Mouse (Mus musculus) lung, postnatal 0 days (tissue): ENCODE results near the gene Zbtb38. TPM values are rescaled to one million over a fixed set of nuclear protein-coding genes. Genes with fewer than 3 reads are reported as not detected.

Source experiments
- ATAC-seq: fragments of 200-750 bp; cut with Nextera tagmentation; 2 replicates; pipeline ENCODE4 v1.8.0; 2017; ENCODE audit warnings: moderate library complexity
- DNase-seq: peaks from one replicate; pipeline ENCODE4 v3.0.0-alpha.2; 2016; ENCODE audit warnings: low spot score
- H3K27ac ChIP-seq: fragments of 300-500 bp; sonication (generic); 2 replicates; pipeline ENCODE4 v1.5.1; 2014; ENCODE audit warnings: antibody characterized with exemption, mild to moderate bottlenecking, low read length, mixed read lengths
- H3K27me3 ChIP-seq: fragments of 300-500 bp; sonication (generic); replicated peaks from 2 replicates; pipeline ENCODE4 v1.6.1; 2014; ENCODE audit warnings: low read length, mixed read lengths; ENCODE audit not compliant: insufficient read depth
- H3K36me3 ChIP-seq: fragments of 300-500 bp; sonication (generic); 2 replicates; pipeline ENCODE4 v1.6.1; 2014; ENCODE audit warnings: low read length, mixed read lengths; ENCODE audit not compliant: insufficient read depth
- H3K4me1 ChIP-seq: fragments of 300-500 bp; sonication (generic); 2 replicates; pipeline ENCODE4 v1.6.1; 2014; ENCODE audit warnings: antibody characterized with exemption, low read depth, low read length, mixed read lengths; ENCODE audit not compliant: insufficient read depth
- H3K4me2 ChIP-seq: fragments of 300-500 bp; sonication (generic); replicated peaks from 2 replicates; pipeline ENCODE4 v1.6.1; 2014; ENCODE audit warnings: low read depth, mild to moderate bottlenecking, low read length, moderate library complexity, mixed read lengths
- H3K4me3 ChIP-seq: fragments of 300-500 bp; sonication (generic); 2 replicates; pipeline ENCODE4 v1.5.1; 2014; ENCODE audit warnings: low read depth, low read length
- H3K9ac ChIP-seq: fragments of 300-500 bp; sonication (generic); replicated peaks from 2 replicates; pipeline ENCODE4 v1.6.1; 2014; ENCODE audit warnings: low read depth, mild to moderate bottlenecking
- H3K9me3 ChIP-seq: fragments of 300-500 bp; sonication (generic); 2 replicates; pipeline ENCODE4 v1.6.1; 2016; ENCODE audit warnings: low read length, mixed read lengths
- CTCF ChIP-seq: IDR thresholded peaks from 2 replicates; pipeline ENCODE4 v1.5.1; 2016; ENCODE audit warnings: antibody characterized with exemption, mild to moderate bottlenecking
- EP300 ChIP-seq: IDR thresholded peaks from 2 replicates; pipeline ENCODE4 v1.6.1; 2016; ENCODE audit warnings: antibody characterized with exemption, mild to moderate bottlenecking, control low read depth
- WGBS: fragments of 180-500 bp; shearing (Covaris S2); extraction: QIAGEN DNeasy Blood & Tissue Kit; methylation state at CpG from one replicate; pipeline ENCODE4 v1.1.7; 2014; 5-methylcytosine and 5-hydroxymethylcytosine counted together
- polyA plus RNA-seq: library from polyadenylated mRNA; unstranded; fragments of >200 nt; fragmentation: Nextera tagmentation; extraction: Ambion mirVana; gene quantifications from 2 replicates; pipeline ENCODE4 v1.2.1, GENCODE M21; 2015

The Zbtb38 gene
- 31.8 and 32.5 TPM in 2 replicates for polyA plus RNA-seq

DNA sequence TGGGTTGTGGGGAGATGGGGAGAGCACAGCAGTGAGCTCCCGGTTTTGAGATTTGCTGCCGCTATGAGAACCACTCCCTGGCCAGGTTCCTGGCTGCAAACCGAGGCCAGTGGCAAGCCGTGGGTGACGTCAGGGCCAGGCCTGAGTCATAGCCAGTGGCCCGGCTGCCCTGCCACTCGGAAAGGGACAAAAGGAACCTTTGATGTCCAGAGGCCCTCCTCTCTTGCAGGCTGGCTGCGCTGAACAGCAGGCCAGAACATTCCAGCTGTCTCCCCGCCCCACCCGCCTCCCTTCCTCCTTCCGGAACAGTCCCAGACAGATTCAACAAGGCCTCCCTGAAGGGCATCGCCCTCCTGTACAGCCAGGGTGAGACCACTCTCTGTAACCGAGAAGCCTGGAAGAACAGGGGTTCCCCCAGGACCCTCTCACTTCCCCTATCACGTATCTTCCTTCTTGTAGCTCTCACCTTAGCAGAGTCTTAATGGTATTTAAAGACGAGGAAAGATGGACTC, at the start of gene Zbtb38:
Gene Zbtb38 (minus strand): TSS at position 229 of the 512 bp plus-strand sequence.
- Histone ChIP-seq H3K9ac (peak within 1 kb of the TSS; percentile 29; the same call in 1 of the 2 replicates), H3K4me1 (peaks cover 12% of the 10 kb centered on the region; the same call in 1 of the 2 replicates), H3K9me3 (no peaks in the 10 kb centered on the region), H3K4me3 (no peak within 1 kb of the TSS), H3K27ac (peak within 1 kb of the TSS; percentile 79), H3K27me3 (no peaks in the 10 kb centered on the region), H3K4me2 (peak within 1 kb of the TSS; percentile 33), H3K36me3 (peaks cover 6% of the 10 kb centered on the region; the same call in 1 of the 2 replicates)
- TF ChIP-seq CTCF (0 out of 2 replicates have a peak, but pooled peaks have one; percentile 9), EP300 (peak; percentile 77; the same call in 1 of the 2 replicates)
- WGBS: 18% methylated on average over 15 of the region's 15 CpGs
- DNase-seq (peak; percentile 97), ATAC-seq (peak; percentile 99)

DNA sequence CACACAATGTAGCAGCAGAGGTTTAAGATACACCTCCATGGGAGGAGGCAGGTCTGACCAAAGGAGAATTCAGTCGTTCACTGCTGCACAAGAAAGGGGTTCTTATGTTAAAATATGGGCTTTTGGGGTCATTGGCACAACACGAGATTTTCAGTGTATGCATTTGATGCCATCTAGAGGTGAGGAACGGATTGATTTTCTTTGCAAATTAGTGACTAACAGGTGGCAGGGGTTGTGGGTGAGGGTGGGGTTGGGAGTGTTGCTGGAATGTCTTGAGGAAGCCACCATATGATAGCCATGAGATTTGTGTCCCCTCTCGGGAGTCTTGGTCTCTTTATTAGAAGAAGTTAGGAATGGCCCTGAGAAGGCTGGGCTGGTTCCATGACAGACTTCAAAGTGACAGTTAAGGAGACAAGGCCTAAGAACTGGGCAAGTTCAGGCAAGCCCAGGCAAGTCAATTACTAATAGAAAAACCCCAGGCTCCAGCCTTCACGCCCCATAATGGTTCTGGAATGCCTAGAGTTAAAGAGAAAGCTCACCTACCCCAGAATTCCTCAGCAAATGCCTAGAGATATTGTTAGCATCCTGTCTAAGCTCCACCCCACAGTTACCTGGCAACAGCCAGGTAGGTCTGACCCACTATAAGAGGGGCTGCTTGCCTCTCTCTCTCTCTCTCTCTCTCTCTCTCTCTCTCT, 47.6 kb upstream of the Zbtb38 start:
- no peaks in the 10 kb centered on the region for H3K9me3 ChIP-seq
- no peaks in the 10 kb centered on the region for H3K36me3 ChIP-seq
- TF ChIP-seq EP300 (no peak), CTCF (peak; percentile 65)
- ATAC-seq (0 out of 2 replicates have a peak, but pooled peaks have one; percentile 26), DNase-seq (peak; percentile 39)
- no peak overlapping the region for H3K4me2 ChIP-seq
- WGBS: 27% methylated on average over 5 of the region's 5 CpGs
- H3K4me3 ChIP-seq: no peak overlapping the region
- H3K9ac ChIP-seq: no peak overlapping the region
- H3K4me1 ChIP-seq: 0 out of 2 replicates have a peak, but pooled peaks cover under 1% of the 10 kb centered on the region
- no peak overlapping the region for H3K27ac ChIP-seq
- no peaks in the 10 kb centered on the region for H3K27me3 ChIP-seq

DNA sequence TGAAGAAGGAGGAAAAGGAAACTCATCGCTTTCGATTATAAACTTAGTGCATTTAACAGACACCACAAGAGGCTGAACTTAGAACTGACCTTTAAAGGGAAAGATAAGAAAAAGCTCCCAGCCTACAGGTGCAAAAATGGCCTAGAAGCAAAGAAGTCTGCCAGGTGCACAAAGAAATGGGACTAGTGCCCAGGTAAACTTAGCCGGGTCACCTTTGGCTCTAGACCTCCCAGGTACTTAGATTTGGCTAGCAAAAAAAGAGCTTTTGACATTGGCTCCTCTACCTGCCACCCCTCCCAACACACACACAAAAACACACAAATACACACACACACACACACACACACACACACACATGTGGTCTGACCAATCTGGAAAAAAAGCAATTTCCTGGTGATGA, 44.7 kb upstream of the Zbtb38 start:
- Histone ChIP-seq H3K9ac (no peak overlapping the region), H3K9me3 (no peaks in the 10 kb centered on the region), H3K27me3 (no peaks in the 10 kb centered on the region), H3K36me3 (no peaks in the 10 kb centered on the region), H3K4me1 (0 out of 2 replicates have a peak, but pooled peaks cover 3% of the 10 kb centered on the region), H3K27ac (no peak overlapping the region), H3K4me2 (no peak overlapping the region), H3K4me3 (no peak overlapping the region)
- ATAC-seq: no peak
- WGBS: 61% methylated on average over 3 of the region's 3 CpGs
- TF ChIP-seq CTCF: no peak
- TF ChIP-seq EP300: no peak
- no peak for DNase-seq

DNA sequence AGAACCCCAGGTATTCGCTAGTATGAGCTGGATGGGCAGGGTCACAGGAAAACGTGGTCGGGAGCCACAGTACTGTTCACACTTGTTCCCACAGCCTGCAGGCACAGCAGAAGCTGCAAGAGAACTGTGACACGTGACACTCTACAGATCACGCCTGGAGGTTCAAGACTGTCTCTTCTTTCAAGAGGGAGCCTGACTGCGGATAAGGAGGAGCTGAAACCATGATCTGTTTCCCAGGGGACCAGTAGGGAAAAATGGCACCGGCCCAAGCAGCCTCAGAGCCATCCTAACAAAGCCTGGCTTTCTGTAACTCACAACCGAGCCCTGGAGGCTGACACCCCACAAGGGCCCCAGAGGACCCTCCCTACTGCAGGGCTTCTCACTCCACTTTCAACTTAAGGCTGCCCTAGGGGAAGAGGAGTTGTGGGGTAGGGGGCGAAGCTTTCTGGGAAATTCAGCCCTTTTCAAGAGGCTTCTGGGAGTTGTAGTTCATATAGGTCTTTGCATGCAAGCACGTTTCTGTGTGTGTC, 42.8 kb upstream of the Zbtb38 start:
- TF ChIP-seq CTCF (no peak), EP300 (no peak)
- Histone ChIP-seq H3K4me1 (0 out of 2 replicates have a peak, but pooled peaks cover 3% of the 10 kb centered on the region), H3K36me3 (no peaks in the 10 kb centered on the region), H3K4me3 (peak overlapping the region; percentile 23; the same call in 1 of the 2 replicates), H3K27ac (no peak overlapping the region), H3K27me3 (no peaks in the 10 kb centered on the region), H3K9ac (0 out of 2 replicates have a peak overlapping the region, but pooled peaks have one; percentile 29), H3K4me2 (peak overlapping the region; percentile 51), H3K9me3 (no peaks in the 10 kb centered on the region)
- 14% methylated on average over 10 of the region's 10 CpGs for WGBS
- DNase-seq: peak; percentile 54
- peak; percentile 72 for ATAC-seq

DNA sequence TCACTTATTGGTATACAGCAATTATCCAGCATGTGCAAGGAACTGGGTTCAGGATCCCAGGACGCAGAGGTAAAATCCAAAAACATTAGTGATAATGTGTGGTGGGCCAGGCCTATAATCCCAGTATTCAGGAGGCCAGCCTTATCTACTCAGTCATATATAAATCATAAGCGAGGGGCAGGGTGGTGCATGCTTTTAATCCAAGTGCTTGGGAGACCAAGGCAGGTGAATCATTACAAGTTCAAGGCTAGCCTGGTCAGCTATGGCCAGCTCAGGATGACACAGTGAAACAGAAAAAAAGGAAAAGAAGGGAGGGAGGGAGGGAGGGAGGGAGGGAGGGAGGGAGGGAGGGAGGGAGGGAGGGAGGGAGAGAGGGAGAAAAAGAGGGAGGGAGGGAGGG, 42.0 kb upstream of the Zbtb38 start:
- Histone ChIP-seq H3K36me3 (no peaks in the 10 kb centered on the region), H3K9ac (no peak overlapping the region), H3K27me3 (no peaks in the 10 kb centered on the region), H3K27ac (no peak overlapping the region), H3K4me2 (no peak overlapping the region), H3K9me3 (no peaks in the 10 kb centered on the region), H3K4me1 (0 out of 2 replicates have a peak, but pooled peaks cover 3% of the 10 kb centered on the region), H3K4me3 (no peak overlapping the region)
- WGBS: 89% methylated on average over 2 of the region's 2 CpGs
- ATAC-seq (no peak), DNase-seq (no peak)
- TF ChIP-seq CTCF (no peak), EP300 (no peak)

DNA sequence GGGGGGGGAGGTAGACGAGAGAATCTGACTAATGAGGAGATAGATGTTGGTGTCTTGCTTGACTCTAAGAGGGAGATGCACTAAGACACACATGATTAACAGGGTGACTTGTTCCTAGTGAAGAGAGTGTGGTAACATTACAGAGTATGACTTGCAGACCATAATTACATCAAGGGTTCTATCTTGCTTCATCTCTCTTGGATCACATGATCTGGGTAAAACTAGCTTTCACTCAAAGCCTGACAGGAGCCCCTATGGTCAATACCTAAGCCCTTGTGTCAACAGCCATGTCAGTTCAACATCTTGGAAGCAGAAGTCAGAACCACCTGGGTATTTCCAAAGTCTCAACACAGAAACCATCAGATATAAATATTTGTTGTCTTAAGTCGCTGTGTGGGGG, 39.9 kb upstream of the Zbtb38 start:
- 62% methylated on average over 2 of the region's 2 CpGs for WGBS

More for the DNA sequence above, 39.9 kb upstream of the Zbtb38 start:
- no peaks in the 10 kb centered on the region for H3K9me3 ChIP-seq
- TF ChIP-seq CTCF (no peak), EP300 (no peak)
- ATAC-seq: no peak
- DNase-seq: no peak
- 0 out of 2 replicates have a peak, but pooled peaks cover 3% of the 10 kb centered on the region for H3K4me1 ChIP-seq
- no peak overlapping the region for H3K9ac ChIP-seq
- H3K4me2 ChIP-seq: no peak overlapping the region
- no peaks in the 10 kb centered on the region for H3K27me3 ChIP-seq
- no peaks in the 10 kb centered on the region for H3K36me3 ChIP-seq
- H3K4me3 ChIP-seq: no peak overlapping the region
- no peak overlapping the region for H3K27ac ChIP-seq
